Mouse (Mus musculus): ENCODE measurements around the gene Fbxo10. TPM values are rescaled to one million over a fixed set of nuclear protein-coding genes. Genes with fewer than 3 reads are reported as not detected.

The Fbxo10 gene
- polyA plus RNA-seq (2015; fragmentation: Nextera tagmentation; extraction: Ambion mirVana): 18.7 and 22.1 TPM in 2 replicates

DNA sequence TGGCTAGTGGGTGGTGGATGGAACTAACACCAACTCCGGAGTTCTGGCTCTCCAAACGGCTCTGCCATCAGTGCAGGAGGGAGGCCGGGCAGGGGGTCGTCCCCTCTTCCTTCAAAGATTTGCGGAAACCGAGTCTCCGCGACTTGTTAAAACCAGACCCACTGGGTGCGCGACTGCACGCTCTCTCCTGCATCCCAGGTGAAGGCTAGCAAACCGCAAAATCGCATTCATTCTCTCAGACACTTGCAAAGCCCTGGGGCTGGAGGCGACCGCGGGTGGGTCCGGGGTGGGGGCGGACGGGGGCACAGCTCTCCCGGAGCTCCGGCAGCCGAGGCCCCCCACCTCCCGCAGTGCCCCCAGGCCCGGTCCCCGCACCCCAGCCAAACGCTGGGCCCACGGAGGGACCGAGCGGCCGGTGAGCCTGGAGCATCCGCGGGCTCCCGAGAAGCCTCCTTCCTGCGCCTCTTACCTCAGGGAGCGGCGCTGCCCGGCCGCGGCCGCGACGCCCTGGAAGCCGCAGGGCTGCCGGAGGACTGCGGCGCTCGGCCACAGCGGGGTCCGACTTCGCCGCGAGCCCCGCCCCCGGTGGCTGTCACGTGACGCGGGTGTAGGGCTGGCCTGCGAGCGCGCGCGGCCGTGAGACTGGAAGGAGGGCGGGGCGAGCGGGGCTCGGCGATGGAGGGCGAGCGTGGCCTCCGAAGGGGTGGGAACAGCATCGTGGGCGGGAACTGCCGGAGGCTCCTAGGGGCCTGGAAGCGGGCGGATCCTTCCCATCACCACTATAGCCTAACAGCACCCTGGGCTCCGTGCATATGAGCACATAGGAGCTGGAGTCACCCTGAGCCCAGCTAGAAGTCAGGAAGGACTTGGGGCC is at the start of gene Fbxo10:
TSS of gene Fbxo10 (minus strand) at position 584 of the 874 bp plus-strand sequence.
- Histone ChIP-seq H3K4me2 (ENCODE audit: low read length) (peak within 1 kb of the TSS; percentile 75), H3K4me1 (ENCODE audit: control insufficient read depth, insufficient read depth, low read depth, low read length) (peaks cover 7% of the 10 kb centered on the region), H3K36me3 (ENCODE audit: control insufficient read depth, insufficient read depth, low read length) (no peaks in the 10 kb centered on the region), H3K9ac (ENCODE audit: low read depth, low read length) (peak within 1 kb of the TSS; percentile 99), H3K4me3 (ENCODE audit: low read length) (peak within 1 kb of the TSS; percentile 88), H3K9me3 (ENCODE audit: control insufficient read depth, low read length) (no peaks in the 10 kb centered on the region), H3K27me3 (replicated peaks; ENCODE audit: control insufficient read depth, insufficient read depth, low read length) (no peaks in the 10 kb centered on the region), H3K27ac (ENCODE audit: low read depth, low read length) (peak within 1 kb of the TSS; percentile 92)
- ATAC-seq: peak; percentile 95
- WGBS: under 1% methylated on average over 68 of the region's 77 CpGs

DNA sequence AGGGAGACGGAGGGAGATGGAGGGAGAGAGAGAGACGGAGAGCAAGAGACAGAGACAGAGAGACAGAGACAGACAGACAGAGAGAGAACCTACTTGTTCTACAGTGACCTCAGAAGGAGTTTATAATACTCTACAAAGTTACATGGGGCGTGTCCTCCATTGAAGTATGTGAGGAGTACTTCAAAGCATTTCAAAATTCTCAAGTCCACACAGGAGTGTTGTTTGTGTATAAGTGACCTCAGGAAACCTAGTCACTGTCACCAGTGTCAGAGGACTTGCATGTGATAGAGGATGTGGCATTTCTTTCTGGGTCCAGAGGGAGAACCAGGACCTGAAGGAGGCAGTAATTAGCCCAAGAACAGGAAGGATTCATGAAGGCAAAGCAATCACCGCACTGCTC is 46.6 kb upstream of the Fbxo10 start:
- ATAC-seq: no peak
- Histone ChIP-seq H3K9ac (ENCODE audit: low read depth, low read length) (no peak overlapping the region), H3K27ac (ENCODE audit: low read depth, low read length) (no peak overlapping the region), H3K4me3 (ENCODE audit: low read length) (no peak overlapping the region), H3K27me3 (replicated peaks; ENCODE audit: control insufficient read depth, insufficient read depth, low read length) (no peaks in the 10 kb centered on the region), H3K4me2 (ENCODE audit: low read length) (no peak overlapping the region), H3K9me3 (ENCODE audit: control insufficient read depth, low read length) (no peaks in the 10 kb centered on the region), H3K36me3 (ENCODE audit: control insufficient read depth, insufficient read depth, low read length) (no peaks in the 10 kb centered on the region), H3K4me1 (ENCODE audit: control insufficient read depth, insufficient read depth, low read depth, low read length) (no peaks in the 10 kb centered on the region)
- 81% methylated on average over 4 of the region's 4 CpGs for WGBS

DNA sequence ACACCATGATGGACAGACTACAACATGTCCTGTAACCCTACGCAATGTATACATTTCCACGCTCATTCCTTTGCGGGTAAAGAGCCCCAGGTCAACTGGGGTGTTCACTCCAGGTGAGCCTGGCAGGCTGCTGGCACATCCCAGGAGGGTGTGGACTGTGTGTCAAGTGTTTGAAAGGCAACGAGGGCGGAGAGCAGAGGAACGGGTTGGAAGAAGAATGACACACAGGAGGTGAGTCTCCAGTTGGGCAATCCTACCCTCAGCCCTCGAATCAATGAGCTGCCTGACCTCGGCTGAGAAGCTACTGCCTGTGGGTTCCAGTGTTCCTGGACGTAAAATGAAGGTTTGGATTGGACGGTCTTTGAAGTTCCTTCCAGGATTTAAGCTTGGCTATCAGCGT is 36.9 kb upstream of the Fbxo10 start:
- H3K27ac ChIP-seq (ENCODE audit: low read depth, low read length): no peak overlapping the region
- no peak for ATAC-seq
- H3K4me2 ChIP-seq (ENCODE audit: low read length): no peak overlapping the region
- H3K27me3 ChIP-seq (replicated peaks; ENCODE audit: control insufficient read depth, insufficient read depth, low read length): no peaks in the 10 kb centered on the region
- no peak overlapping the region for H3K9ac ChIP-seq (ENCODE audit: low read depth, low read length)
- no peaks in the 10 kb centered on the region for H3K36me3 ChIP-seq (ENCODE audit: control insufficient read depth, insufficient read depth, low read length)
- no peaks in the 10 kb centered on the region for H3K4me1 ChIP-seq (ENCODE audit: control insufficient read depth, insufficient read depth, low read depth, low read length)
- no peaks in the 10 kb centered on the region for H3K9me3 ChIP-seq (ENCODE audit: control insufficient read depth, low read length)
- 88% methylated on average over 11 of the region's 11 CpGs for WGBS
- no peak overlapping the region for H3K4me3 ChIP-seq (ENCODE audit: low read length)

DNA sequence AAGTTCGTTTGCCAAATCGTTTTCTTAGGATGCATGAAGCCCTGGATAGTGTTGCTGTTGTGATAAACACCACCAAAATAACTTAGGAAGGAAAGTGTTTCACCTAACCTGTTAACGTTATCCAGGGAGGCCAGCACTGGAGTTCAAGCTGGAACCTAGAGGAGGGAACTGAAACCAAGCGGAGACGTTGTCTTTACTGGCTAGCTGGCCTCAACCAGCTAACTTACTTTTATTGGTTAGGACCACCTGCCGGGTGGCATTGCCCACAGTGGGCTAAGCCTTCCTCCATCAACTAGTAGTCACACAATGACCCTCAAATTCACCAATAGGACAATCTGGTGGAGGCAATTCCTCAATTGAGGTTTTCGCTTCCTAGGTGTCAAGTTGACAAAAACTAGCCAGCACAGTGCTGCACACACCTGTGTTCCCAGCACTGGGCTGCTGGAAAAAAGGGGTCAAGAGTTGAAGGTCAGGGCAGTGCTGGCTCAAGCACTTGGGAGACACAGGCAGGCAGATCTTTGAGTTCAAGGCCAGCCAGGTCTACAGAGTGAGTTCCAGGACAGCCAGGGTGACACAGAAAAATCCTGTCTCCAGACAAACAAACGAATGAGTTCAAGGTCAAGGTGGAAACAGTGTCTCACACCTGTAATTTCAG is 24.2 kb upstream of the Fbxo10 start:
- H3K36me3 ChIP-seq (ENCODE audit: control insufficient read depth, insufficient read depth, low read length): 0 out of 2 replicates have a peak, but pooled peaks cover 8% of the 10 kb centered on the region
- no peak overlapping the region for H3K4me3 ChIP-seq (ENCODE audit: low read length)
- no peak for ATAC-seq
- H3K9ac ChIP-seq (ENCODE audit: low read depth, low read length): no peak overlapping the region
- peaks cover 10% of the 10 kb centered on the region for H3K4me1 ChIP-seq (ENCODE audit: control insufficient read depth, insufficient read depth, low read depth, low read length)
- no peak overlapping the region for H3K27ac ChIP-seq (ENCODE audit: low read depth, low read length)
- 67% methylated on average over 8 of the region's 8 CpGs for WGBS
- H3K27me3 ChIP-seq (replicated peaks; ENCODE audit: control insufficient read depth, insufficient read depth, low read length): peaks cover 3% of the 10 kb centered on the region; the same call in 1 of the 2 replicates
- no peaks in the 10 kb centered on the region for H3K9me3 ChIP-seq (ENCODE audit: control insufficient read depth, low read length)
- peak overlapping the region; percentile 15; the same call in 1 of the 2 replicates for H3K4me2 ChIP-seq (ENCODE audit: low read length)

DNA sequence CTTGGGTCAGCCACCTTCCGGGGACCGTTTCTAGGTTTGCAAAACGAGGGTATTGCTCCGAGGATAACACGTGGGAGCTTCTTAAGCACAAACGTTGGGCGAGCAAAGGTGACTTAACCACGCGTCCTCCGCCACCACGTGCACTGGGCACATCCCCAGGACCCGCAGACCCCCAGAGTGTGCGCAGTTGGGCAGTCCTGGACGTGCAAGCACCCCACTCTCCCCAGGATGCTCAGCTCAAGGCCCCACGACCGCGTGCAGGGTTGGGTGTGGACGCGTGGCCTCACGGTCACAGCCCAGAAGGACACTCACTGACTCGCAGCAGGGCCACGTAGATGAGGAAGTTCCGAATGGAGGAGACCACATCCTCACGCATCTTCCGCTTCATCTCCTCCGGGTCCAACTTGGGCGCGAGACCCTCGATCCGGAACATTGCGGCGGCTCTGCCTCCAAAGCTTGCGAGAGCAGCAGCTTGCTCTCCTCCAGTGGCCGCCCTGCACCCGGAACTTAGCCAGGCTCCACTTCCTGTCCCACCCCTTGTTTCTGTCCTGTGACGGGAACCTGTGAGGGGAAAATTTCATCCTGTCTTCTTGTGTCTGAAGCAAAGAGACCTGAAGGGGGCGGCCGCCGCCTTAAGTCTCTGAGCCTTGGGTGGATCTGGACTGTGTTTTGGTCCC is 23.3 kb upstream of the Fbxo10 start, which contains the start of gene Tomm5:
TSS of gene Tomm5 (minus strand) at position 514 of the 677 bp plus-strand sequence.
- under 1% methylated on average over 39 of the region's 39 CpGs for WGBS
- peaks cover 10% of the 10 kb centered on the region for H3K4me1 ChIP-seq (ENCODE audit: control insufficient read depth, insufficient read depth, low read depth, low read length)
- H3K27ac ChIP-seq (ENCODE audit: low read depth, low read length): no peak within 1 kb of the TSS
- peak within 1 kb of the TSS; percentile 91 for H3K9ac ChIP-seq (ENCODE audit: low read depth, low read length)
- peak within 1 kb of the TSS; percentile 63 for H3K4me2 ChIP-seq (ENCODE audit: low read length)
- H3K27me3 ChIP-seq (replicated peaks; ENCODE audit: control insufficient read depth, insufficient read depth, low read length): peaks cover under 1% of the 10 kb centered on the region; the same call in 1 of the 2 replicates
- H3K36me3 ChIP-seq (ENCODE audit: control insufficient read depth, insufficient read depth, low read length): 0 out of 2 replicates have a peak, but pooled peaks cover 10% of the 10 kb centered on the region
- peak; percentile 99 for ATAC-seq
- H3K4me3 ChIP-seq (ENCODE audit: low read length): peak within 1 kb of the TSS; percentile 93
- no peaks in the 10 kb centered on the region for H3K9me3 ChIP-seq (ENCODE audit: control insufficient read depth, low read length)

DNA sequence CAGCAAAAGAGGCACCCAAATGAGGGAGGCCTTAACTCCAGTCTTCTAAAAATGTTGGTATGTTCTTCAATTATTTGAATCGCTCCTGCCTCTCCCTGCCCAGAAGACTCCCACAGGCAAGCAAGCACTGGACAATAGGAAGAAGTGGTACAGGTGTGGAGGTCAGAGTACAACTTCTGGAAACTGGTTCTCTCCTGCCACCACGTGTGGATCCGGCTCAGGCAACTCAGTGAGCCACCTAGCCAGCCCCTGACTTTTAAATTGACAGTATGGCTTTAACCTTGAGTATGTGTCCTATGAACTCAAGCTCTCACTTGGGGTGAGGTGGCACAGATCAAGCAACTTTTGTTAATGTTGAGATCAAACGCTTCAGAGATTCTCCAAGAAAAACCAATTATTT is 22.7 kb upstream of the Fbxo10 start:
- Histone ChIP-seq H3K4me2 (ENCODE audit: low read length) (peak overlapping the region; percentile 63), H3K36me3 (ENCODE audit: control insufficient read depth, insufficient read depth, low read length) (0 out of 2 replicates have a peak, but pooled peaks cover 10% of the 10 kb centered on the region), H3K4me3 (ENCODE audit: low read length) (peak overlapping the region; percentile 93), H3K4me1 (ENCODE audit: control insufficient read depth, insufficient read depth, low read depth, low read length) (peaks cover 10% of the 10 kb centered on the region), H3K9ac (ENCODE audit: low read depth, low read length) (peak overlapping the region; percentile 91), H3K27me3 (replicated peaks; ENCODE audit: control insufficient read depth, insufficient read depth, low read length) (no peaks in the 10 kb centered on the region), H3K9me3 (ENCODE audit: control insufficient read depth, low read length) (no peaks in the 10 kb centered on the region), H3K27ac (ENCODE audit: low read depth, low read length) (no peak overlapping the region)
- ATAC-seq: no peak
- 10% methylated on average over 4 of the region's 4 CpGs for WGBS

DNA sequence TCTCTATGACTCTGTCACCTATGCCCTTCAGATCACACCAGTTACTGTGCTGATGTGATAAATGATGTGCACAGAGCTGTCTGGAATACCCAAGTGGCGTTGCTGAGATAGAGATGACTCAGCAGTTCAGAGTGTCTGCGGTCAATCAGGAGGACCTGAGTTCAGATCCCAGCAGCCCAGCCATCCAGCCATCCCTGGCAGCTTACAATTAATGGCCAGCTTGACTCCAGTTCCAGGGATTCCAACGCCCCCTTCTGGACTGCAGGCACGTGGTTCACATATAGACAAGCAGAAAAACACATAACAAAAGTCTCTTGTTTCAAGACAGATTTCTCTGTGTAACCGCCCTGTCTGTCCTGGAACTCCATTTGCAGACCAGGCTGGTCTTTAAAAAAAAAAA is 22.0 kb upstream of the Fbxo10 start:
- H3K4me3 ChIP-seq (ENCODE audit: low read length): no peak overlapping the region
- 0 out of 2 replicates have a peak, but pooled peaks cover 10% of the 10 kb centered on the region for H3K36me3 ChIP-seq (ENCODE audit: control insufficient read depth, insufficient read depth, low read length)
- no peaks in the 10 kb centered on the region for H3K27me3 ChIP-seq (replicated peaks; ENCODE audit: control insufficient read depth, insufficient read depth, low read length)
- H3K9ac ChIP-seq (ENCODE audit: low read depth, low read length): no peak overlapping the region
- H3K4me2 ChIP-seq (ENCODE audit: low read length): peak overlapping the region; percentile 63; the same call in 1 of the 2 replicates
- 67% methylated on average over 5 of the region's 5 CpGs for WGBS
- H3K27ac ChIP-seq (ENCODE audit: low read depth, low read length): no peak overlapping the region
- peaks cover 10% of the 10 kb centered on the region for H3K4me1 ChIP-seq (ENCODE audit: control insufficient read depth, insufficient read depth, low read depth, low read length)
- no peaks in the 10 kb centered on the region for H3K9me3 ChIP-seq (ENCODE audit: control insufficient read depth, low read length)
- no peak for ATAC-seq

DNA sequence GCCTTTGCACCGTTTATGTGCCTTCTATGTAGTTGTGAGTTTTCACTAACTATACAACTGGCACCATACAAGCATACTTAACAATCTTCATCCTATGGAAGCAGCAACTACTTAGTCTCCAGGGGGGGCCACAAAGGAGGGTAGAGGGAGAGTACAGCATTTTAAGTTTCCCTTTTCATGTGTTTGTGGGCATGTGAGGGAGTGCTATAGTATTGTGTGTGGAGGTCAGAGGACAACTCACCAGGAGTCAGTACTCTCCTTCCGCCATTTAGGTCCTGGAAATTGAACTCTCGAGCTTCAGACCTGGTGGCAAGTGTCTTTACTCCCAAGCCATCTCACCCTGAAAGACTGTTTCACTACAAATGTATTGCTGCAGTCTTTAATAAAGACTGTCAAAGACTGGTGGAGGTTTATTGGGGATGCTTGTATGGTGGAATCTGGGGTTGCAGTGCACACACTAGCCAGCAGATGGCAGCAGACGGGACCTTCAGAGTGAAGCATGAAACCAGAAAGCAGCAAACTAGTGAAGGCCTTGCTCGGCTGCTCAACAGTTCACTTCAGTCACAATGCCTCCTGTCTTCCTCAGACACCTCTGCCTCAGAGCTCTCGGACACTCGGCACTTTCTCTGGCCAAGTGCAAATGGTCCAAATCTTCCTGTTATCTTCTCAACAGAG is 12.9 kb upstream of the Fbxo10 start:
- no peak overlapping the region for H3K27ac ChIP-seq (ENCODE audit: low read depth, low read length)
- no peaks in the 10 kb centered on the region for H3K4me1 ChIP-seq (ENCODE audit: control insufficient read depth, insufficient read depth, low read depth, low read length)
- no peak overlapping the region for H3K9ac ChIP-seq (ENCODE audit: low read depth, low read length)
- no peak overlapping the region for H3K4me3 ChIP-seq (ENCODE audit: low read length)
- peak; percentile 73; the same call in 1 of the 2 replicates for ATAC-seq
- no peak overlapping the region for H3K4me2 ChIP-seq (ENCODE audit: low read length)
- H3K36me3 ChIP-seq (ENCODE audit: control insufficient read depth, insufficient read depth, low read length): 0 out of 2 replicates have a peak, but pooled peaks cover 3% of the 10 kb centered on the region
- WGBS: 25% methylated on average over 7 of the region's 7 CpGs
- no peaks in the 10 kb centered on the region for H3K9me3 ChIP-seq (ENCODE audit: control insufficient read depth, low read length)
- no peaks in the 10 kb centered on the region for H3K27me3 ChIP-seq (replicated peaks; ENCODE audit: control insufficient read depth, insufficient read depth, low read length)
